Mouse (Mus musculus) mouse trophoblast stem cell (cell line): ENCODE data around the gene Tgfb1i1.

ENCODE experiments used
- in situ Hi-C, 2 experiments: fragments of 300-500 bp; cut with MseI, MboI; formaldehyde crosslinking; loops; 2 replicates in 1 of 2; 3 replicates in 1 of 2; pipeline ENCODE4 v1.15.1; 2025

Tgfb1i1 gene

GRCm38 (mm10) chr7:128246496-128247391 lies at the start of gene Tgfb1i1:
TSS of gene Tgfb1i1 (plus strand) at chr7:128246812.
- in situ Hi-C loops: loop anchor here (5.0 kb wide), 1 partner anchor 101 kb away; no protein-coding TSS in a partner anchor

DNA sequence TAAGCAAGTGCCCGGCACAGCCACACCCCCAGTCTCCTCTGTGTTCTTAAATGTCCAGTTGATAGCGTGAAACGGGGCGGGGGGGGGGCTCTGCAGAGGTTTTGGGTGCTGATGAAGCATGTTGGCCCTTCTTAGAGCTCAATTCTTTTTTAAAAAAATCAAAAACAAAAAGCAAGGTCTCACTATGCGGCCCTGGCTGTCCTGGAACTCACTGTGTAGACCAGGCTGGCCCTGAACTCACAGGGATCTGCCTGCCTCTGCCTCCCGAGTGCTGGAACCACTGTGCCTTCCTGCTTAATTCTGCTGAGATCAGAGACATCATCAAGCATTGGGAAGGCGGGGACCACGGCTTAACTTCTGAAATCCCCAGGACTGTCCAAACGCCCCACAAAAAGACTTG lies 45.0 kb upstream of the Tgfb1i1 start:
- in situ Hi-C loops: loop anchor here (10.0 kb wide), 2 partner anchors 97 to 187 kb away; no protein-coding TSS in a partner anchor

GRCm38 (mm10) chr7:128203071-128203470 lies 43.5 kb upstream of the Tgfb1i1 start:
- in situ Hi-C loops: loop anchor here (10.0 kb wide), 2 partner anchors 98 to 188 kb away; no protein-coding TSS in a partner anchor

GRCm38 (mm10) chr7:128204179-128204578 lies 42.4 kb upstream of the Tgfb1i1 start:
- in situ Hi-C loops: loop anchor here (10.0 kb wide), 2 partner anchors 99 to 189 kb away; no protein-coding TSS in a partner anchor

- in situ Hi-C loops: loop anchor here (10.0 kb wide), 2 partner anchors 101 to 191 kb away; no protein-coding TSS in a partner anchor
Observed at GRCm38 (mm10) chr7:128205695-128206094, 40.9 kb upstream of the Tgfb1i1 start.

GRCm38 (mm10) chr7:128206152-128206551 lies 40.5 kb upstream of the Tgfb1i1 start, which contains the start of gene Cox6a2:
TSS of gene Cox6a2 (minus strand) at chr7:128206387.
- in situ Hi-C loops: loop anchor here (10.0 kb wide), 2 partner anchors 101 to 191 kb away; no protein-coding TSS in a partner anchor

DNA sequence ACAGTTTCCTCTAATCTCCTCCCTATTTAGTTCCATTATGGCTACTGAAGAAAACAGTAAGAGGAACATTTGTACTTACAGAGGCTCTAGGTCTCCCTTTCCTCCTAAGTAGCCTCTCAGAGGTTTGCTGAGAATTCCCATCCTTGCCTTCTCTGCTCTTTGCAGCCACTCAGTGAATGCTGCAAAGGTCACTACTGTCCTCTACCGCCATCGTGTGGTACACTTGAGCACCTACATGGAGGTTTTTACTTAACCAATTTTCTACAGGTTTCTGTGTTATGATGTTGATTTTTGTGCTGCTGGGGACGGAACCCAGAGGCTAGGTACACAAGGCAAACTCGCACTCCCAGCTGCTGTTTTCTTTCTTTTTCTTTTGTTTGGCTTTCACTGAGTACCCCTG lies 38.4 kb upstream of the Tgfb1i1 start:
- in situ Hi-C loops: loop anchor here (10.0 kb wide), 2 partner anchors 103 to 193 kb away; no protein-coding TSS in a partner anchor

GRCm38 (mm10) chr7:128209826-128210225 lies 36.8 kb upstream of the Tgfb1i1 start:
- in situ Hi-C loops: loop anchor here (10.0 kb wide), 2 partner anchors 105 to 195 kb away; no protein-coding TSS in a partner anchor

DNA sequence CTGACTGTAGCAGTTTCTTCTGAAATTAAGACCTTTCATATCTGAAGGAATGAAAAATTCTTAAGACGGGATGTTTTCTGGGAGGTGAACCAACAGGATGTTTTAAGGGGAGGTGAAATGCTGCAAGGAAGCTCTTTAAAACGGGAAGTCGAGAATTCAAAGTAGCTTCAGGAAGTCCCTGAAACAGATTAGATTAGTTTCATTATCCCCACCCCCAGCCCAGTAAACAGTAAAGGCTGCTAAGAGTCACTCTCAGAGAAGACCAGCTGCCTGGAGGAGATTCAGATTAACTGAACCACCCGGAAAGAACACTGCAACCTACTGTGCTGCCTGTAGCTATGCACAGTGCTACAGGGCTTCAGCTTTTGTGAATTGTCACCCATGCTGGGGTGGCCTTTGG lies 26.7 kb upstream of the Tgfb1i1 start:
- in situ Hi-C loops: no loop called here

DNA sequence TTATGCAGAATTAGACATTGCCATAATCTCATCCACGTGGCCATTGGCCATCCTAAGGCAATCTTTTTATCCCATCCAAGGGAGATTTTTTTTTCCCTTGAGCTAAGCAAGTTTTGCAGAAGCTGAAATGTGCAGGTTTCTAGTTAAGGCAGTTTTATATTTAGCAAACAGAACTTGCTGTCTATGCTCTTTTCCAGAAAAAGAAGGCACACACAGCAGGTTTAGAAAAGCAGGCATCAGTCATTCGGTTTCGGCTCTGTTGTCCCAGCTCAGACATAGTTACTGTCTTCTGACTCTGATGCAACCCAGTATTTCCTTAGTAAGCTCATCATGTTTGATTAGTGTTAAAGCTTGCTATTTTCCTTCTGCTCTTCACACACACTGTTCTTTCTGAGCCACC lies 25.7 kb upstream of the Tgfb1i1 start:
- in situ Hi-C loops: no loop called here

GRCm38 (mm10) chr7:128231741-128232140 lies 14.9 kb upstream of the Tgfb1i1 start:
- in situ Hi-C loops: no loop called here

- in situ Hi-C loops: no loop called here
Observed at GRCm38 (mm10) chr7:128234796-128235195, 11.8 kb upstream of the Tgfb1i1 start.

DNA sequence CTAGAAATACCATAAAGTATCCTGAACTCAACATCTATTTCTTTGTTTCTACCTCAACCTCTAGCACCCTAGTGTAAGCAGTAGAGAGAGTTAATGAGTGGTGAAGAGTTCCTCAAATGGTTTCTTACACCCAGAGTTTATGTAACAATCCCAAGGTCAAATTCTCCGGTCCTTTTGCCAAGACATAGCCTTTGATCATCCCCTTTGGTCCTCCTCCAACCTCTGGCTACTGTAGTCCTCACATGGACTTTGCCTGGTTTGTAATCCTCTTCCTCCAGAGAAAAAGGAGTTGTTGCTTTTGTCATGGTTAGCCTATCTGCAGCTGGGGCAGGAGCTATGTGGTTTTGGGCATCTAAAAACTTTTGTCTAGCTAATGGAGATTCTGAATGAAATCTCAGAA lies 11.1 kb upstream of the Tgfb1i1 start:
- in situ Hi-C loops: no loop called here

DNA sequence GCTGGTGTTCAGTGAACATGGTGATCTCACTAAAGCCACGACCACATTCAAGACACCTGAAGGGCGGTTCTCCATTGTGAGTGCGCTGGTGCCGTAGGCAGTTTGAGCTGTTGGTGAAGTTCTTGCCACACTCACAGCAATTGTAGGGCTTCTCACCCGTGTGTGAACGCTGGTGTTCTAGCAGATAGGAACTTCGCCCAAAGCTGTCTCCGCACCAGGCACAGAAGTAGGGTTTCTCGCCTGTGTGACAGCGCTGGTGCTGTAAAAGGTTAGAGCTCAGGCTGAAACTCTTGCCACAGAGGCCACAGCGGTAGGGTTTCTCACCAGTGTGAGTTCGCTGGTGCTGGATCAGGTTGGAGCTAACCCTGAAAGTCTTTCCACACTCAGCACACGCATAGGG lies 10.2 kb upstream of the Tgfb1i1 start:
- in situ Hi-C loops: no loop called here

- in situ Hi-C loops: no loop called here
Observed at GRCm38 (mm10) chr7:128236856-128237592, 9.6 kb upstream of the Tgfb1i1 start, which contains the start of gene Armc5. TSS of gene Armc5 (plus strand) at chr7:128237342.

DNA sequence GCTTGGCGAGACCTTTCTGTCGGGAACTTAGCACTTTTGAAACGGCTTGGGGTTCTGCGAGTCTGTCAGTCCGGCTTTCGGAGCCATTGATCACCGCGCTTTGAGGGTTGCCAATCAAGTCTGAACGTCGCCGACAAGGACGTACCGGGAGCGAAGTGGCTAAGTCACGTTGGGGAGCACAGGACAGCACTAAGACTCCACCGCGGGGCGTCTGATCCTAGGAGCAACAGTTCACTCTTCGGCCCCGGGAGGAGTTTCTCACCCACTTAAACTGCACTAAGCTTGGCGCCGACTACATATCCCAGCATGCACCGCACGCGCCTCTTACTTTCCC lies 9.1 kb upstream of the Tgfb1i1 start:
- in situ Hi-C loops: no loop called here

- in situ Hi-C loops: no loop called here
Observed at GRCm38 (mm10) chr7:128237927-128238778, 8.5 kb upstream of the Tgfb1i1 start, which contains the start of gene 9130023H24Rik. TSS of gene 9130023H24Rik (minus strand) at chr7:128238031.

DNA sequence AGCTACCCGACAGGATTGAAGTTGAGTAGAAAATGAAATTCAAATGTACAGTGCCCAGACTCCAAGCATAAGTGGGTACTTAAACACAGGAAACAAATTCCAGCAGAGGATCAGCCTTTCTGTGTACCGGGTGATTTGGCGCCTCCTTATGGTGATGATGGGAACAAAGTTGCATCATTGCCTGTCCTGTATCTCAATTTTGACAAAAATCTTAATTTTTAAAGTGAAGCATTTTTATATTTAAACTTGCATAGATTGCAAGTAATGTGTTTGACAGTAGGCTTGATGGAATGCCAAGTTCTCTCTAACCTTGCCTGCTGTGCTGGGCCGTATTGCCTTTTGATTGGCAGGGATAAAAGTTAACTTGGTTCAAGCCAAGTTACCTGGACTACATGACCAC lies 7.6 kb upstream of the Tgfb1i1 start:
- in situ Hi-C loops: no loop called here

GRCm38 (mm10) chr7:128240131-128240784 lies 6.4 kb upstream of the Tgfb1i1 start:
- in situ Hi-C loops: no loop called here

DNA sequence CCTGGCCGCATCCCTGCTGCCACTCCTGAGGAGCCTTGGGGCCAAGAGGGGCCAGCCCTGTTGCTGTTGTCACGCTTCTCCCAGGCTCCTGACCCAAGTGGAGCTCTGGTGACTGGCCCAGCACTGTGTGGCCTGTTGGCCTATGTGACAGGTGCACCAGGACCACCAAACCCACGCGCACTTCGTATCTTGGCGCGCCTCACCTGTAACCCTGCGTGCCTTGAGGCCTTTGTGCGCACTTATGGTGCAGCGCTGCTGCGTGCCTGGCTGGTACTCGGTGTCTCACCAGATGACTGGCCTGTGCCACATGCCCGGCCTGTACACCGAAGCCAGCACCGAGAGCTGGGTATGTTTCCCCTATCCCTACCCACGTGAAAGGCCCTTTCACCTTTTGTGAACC lies 4.3 kb upstream of the Tgfb1i1 start:
- in situ Hi-C loops: no loop called here
